Mouse (Mus musculus) ovary, adult 18-20 months (tissue): ENCODE data around the gene Rcbtb2.

Experiments
- DNase-seq: peaks from one replicate; pipeline ENCODE4 v3.0.0; 2022; ENCODE audit warnings: low spot score, mixed read lengths

Gene Rcbtb2

GRCm38 (mm10) chr14:73209262-73209661 is 86.4 kb downstream of the Rcbtb2 start:
- peak; percentile 29 for DNase-seq

- no peak for DNase-seq
These were observed 87.4 kb downstream of the Rcbtb2 start for GRCm38 (mm10) chr14:73210196-73210595.

GRCm38 (mm10) chr14:73211477-73211876 is 88.6 kb downstream of the Rcbtb2 start:
- no peak for DNase-seq

- DNase-seq: no peak
These were observed 94.2 kb downstream of the Rcbtb2 start for GRCm38 (mm10) chr14:73217062-73217461.

GRCm38 (mm10) chr14:73222316-73222970 is 99.6 kb downstream of the Rcbtb2 start:
- no peak for DNase-seq

GRCm38 (mm10) chr14:73226346-73226745 is 103.5 kb downstream of the Rcbtb2 start:
- no peak for DNase-seq

- DNase-seq: no peak
These were observed 104.0 kb downstream of the Rcbtb2 start for GRCm38 (mm10) chr14:73226849-73227248.

- no peak for DNase-seq
These were observed 108.6 kb downstream of the Rcbtb2 start for GRCm38 (mm10) chr14:73231286-73231982.

- DNase-seq: no peak
These were observed 111.7 kb downstream of the Rcbtb2 start for GRCm38 (mm10) chr14:73234468-73235031.

GRCm38 (mm10) chr14:73237848-73238321 is 115.0 kb downstream of the Rcbtb2 start, which contains the start of gene Lpar6:
Lpar6 (plus strand) TSS chr14:73237895.
- peak; percentile 40 for DNase-seq

GRCm38 (mm10) chr14:73238498-73239250 is 115.8 kb downstream of the Rcbtb2 start:
- DNase-seq: peak; percentile 31

- DNase-seq: no peak
These were observed 116.5 kb downstream of the Rcbtb2 start for GRCm38 (mm10) chr14:73239291-73239690.

- DNase-seq: no peak
These were observed 117.0 kb downstream of the Rcbtb2 start for GRCm38 (mm10) chr14:73239857-73240256.

- no peak for DNase-seq
These were observed 121.3 kb downstream of the Rcbtb2 start for GRCm38 (mm10) chr14:73244061-73244597.

GRCm38 (mm10) chr14:73250056-73250455 is 127.2 kb downstream of the Rcbtb2 start:
- DNase-seq: no peak

- DNase-seq: no peak
These were observed 129.4 kb downstream of the Rcbtb2 start for GRCm38 (mm10) chr14:73252276-73252675.

GRCm38 (mm10) chr14:73253453-73254251 is 130.8 kb downstream of the Rcbtb2 start:
- no peak for DNase-seq

- DNase-seq: no peak
These were observed 131.6 kb downstream of the Rcbtb2 start for GRCm38 (mm10) chr14:73254412-73254811.

GRCm38 (mm10) chr14:73255426-73255970 is 132.7 kb downstream of the Rcbtb2 start:
- DNase-seq: no peak

GRCm38 (mm10) chr14:73257348-73257747 is 134.5 kb downstream of the Rcbtb2 start:
- no peak for DNase-seq
